Mouse (Mus musculus): Measurements from ENCODE around the gene Sergef. TPM values are rescaled to one million over a fixed set of nuclear protein-coding genes. Genes with fewer than 3 reads are reported as not detected.
A peak's percentile ranks its signal among the peaks of the same experiment; 100 is the strongest.
"Not testable (repeated sequence)": the region's sequence is repeated elsewhere in the genome, so short reads cannot be mapped to it uniquely, and the experiment has no call there.

Gene Sergef
- 10 to 100 TPM; 21.9 to 22.1 TPM for total RNA-seq (2021)
- long read RNA-seq, experiment 1, transcript Sergef-201 (11 exons, 1,465 nt) = major isoform, 45 of 57 reads
- long read RNA-seq, experiment 1, partial matches to known transcripts = 2 of 57 reads
- long read RNA-seq, experiment 1, other reads (novel, unspliced or antisense) = 10 of 57 reads
- long read RNA-seq, experiment 2, transcript Sergef-201 (11 exons, 1,465 nt) = major isoform, 9 of 18 reads
- long read RNA-seq, experiment 2, partial matches to known transcripts = 2 of 18 reads
- long read RNA-seq, experiment 2, other reads (novel, unspliced or antisense) = 7 of 18 reads

DNA sequence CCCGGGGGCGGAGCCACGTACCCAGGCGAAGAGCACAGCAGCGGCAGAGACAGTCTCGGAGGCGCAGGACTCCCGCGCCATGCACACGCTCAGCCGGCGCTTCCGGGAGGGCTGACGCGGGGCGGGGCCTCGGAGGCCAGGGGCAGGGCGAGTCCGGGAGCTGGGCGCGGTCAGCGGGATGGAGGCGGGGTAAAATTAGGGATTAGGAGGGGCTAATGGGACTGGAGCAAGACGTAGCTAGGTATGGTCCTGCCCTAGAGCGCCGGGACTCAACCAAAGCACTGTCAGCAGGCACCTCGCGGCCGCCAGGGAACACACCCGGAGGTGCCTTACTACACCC is at the start of gene Sergef:
Gene Sergef (minus strand): TSS at position 116 of the 340 bp plus-strand sequence.
- peak; percentile 96 to 97 for DNase-seq

DNA sequence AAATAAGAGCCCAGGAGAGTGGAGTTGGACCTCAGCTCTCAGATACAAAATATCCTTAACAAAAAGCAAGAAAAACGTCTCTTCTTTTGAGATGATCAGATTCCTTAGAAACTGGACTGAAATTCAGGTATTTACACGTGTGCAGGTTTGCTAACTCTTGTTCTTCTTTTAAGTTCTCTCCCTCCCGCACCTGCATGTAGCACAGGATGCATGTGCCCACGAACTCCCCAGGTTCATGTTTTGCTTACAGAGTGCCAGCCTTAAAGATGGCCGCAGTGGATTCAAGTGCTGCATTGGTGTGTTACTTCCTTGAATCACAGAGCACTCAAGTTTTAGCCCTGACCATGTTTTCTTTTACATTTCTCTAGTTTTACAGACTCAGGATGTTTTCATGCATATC is 47.2 kb upstream of the Sergef start:
- no peak for DNase-seq

DNA sequence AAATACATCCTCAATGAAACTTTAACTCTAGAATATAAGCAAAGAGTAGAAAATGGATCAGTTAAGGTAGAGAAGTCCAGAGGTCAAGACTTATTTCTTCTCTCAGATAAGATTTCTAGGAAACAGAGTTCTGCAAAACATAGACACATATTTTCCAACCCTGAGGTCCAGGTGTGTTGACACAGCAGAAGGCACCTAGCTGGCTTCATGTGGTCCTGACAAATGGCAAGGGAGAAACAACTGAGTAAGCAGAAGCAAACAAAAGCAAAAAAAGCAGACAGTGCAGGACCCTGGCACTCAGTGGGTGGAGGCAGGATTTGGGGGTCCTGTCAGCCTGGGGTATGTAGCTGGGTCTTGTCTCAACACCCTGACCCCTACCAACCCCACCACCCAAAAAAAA is 41.1 kb upstream of the Sergef start:
- no peak for DNase-seq

DNA sequence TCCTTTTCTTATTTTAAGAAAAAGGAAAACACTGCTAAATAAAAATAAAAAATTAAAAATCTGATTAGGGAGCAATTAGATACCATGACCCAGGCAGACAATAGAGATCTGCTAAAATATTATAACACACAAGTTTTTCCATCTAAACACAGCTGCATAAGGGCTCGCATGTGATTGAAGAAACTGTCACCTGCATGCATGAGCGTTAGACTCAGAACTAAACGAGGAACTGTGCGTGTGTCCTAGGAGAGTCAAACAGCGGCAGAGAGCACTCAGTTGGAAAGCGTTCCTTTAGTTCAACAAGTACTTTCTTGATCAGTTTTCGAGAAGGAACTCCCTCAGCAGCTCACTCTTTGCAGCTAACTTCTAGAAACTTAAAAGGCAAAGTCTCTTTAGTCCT is 39.4 kb upstream of the Sergef start:
- not testable (repeated sequence) for DNase-seq

DNA sequence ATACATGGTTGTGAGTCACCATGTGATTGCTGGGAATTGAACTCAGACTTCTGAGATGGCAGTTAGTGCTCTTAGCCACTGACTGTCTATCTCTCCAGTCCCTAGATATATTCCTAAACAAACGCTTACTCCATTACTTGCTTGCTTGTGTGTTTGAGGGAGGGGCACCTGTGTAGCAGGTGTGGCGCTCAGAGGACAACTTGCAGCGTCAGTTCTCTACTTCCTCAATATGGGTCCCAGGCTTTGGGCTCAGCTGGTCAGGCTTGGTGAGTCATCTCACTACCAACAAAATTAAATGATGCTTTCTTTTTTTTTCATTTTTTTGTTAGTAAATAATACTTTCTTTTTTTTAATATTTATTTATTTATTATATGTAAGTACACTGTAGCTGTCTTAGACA is 38.8 kb upstream of the Sergef start:
- DNase-seq = no peak

DNA sequence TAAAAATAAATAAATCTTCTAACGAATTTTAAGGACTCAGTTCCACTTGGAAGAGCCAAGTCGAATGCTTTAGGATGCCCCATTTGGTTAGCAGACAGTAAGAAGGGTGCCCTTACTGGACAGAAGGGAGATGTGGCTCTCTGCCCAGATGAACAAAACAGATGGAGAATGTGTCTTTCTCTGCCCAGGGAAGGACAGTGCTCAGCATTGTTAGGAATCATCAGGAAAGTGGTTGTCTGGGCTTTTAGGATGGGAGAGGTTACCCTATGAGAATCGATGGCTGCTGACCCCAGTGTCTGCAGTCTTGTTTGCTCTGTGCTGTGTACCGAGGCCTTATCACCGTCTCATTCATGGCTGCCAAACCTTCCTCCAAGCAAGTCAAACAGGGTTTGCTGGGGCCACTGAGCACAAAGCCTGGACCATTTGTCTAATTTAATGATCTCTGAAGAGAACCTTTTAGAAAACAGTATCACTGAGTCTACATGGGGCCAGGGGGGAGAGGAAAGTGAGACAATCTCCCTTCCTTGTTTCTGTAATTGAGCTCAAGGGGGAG is 37.3 kb upstream of the Sergef start:
- no peak for DNase-seq

DNA sequence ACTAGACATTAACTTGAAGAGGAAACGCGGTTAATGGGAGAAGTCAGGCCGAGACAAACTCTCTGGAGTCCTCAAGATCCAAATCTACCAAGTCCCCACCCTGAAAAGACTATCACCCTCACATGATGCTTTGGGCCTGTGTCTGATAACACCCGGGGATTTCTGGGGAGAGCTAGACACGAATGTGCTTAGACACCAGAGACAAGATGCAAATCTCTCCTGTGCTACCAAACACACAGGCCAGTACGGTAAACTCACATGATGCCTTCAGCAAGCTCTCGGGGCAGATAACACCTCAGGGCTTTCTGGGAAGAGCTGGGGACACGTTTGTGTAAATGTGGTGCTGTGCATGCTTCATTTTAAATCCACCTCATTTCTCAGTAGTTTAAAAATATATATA is 36.3 kb upstream of the Sergef start:
- DNase-seq = no peak

DNA sequence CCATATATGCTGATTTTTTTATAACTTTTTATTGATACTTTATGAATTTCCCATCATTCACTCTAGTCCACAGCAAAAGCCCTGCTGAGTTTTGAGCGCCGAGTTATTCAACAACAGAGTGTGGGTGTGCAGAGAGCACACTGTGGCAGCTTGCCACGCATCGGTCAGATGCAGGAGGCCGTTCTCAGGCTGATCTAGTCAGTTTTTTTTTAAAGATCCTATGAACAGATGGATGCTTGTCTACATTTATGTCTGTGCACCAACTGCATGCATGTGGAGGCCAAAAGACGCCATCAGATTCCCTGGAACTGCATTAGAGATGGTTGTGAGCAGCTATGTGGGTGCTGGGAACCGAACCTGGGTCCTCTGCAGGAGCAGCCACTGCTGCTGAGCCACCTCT is 35.5 kb upstream of the Sergef start:
- no peak for DNase-seq

DNA sequence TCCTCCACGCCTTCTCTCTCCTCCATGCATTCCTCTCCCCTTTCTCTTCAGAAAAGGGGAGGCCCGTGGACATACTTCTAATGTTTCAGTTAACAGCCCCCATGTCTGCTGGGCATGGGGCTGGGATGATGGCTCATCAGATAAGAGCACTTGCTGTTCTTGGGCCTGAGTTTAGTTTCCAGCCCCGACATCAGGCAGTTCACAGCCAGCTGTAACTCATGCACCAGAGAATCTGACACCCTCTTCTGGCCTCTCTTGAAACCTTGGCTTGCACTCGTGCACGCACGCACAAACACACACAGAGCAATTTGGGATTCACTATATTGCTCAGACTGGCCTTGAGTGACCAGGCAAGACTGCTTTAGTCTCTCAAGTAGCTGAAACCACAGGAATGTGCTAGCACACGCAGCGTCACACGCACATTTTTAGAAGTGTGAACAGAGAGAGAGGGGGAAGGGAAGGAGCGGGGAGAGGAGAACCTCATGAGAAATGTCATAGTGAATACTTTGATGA is 32.6 kb upstream of the Sergef start, which contains the start of gene Tph1:
Gene Tph1 (minus strand): TSS at position 378 of the 513 bp plus-strand sequence.
- DNase-seq = no peak

DNA sequence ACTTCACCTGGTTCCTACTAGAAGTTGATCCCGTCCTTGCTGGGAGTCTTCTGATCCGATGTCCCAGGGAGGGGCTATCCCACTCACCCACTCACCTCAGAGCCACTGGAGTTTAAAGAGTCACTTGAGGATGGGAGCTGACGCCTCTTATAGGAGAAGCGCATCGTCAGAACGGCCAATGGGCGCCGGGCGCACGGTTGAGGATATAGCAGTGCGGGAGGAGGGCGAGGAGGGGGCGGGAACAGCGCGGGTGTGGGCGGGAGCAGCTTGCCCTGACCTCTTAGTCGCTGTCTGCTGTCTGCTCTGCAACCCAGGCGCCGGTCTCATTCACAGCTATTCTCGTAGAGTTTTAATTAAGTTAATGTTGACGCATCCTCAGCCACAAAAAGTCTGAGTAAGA is 27.6 kb upstream of the Sergef start:
- DNase-seq = peak; percentile 10 to 15

DNA sequence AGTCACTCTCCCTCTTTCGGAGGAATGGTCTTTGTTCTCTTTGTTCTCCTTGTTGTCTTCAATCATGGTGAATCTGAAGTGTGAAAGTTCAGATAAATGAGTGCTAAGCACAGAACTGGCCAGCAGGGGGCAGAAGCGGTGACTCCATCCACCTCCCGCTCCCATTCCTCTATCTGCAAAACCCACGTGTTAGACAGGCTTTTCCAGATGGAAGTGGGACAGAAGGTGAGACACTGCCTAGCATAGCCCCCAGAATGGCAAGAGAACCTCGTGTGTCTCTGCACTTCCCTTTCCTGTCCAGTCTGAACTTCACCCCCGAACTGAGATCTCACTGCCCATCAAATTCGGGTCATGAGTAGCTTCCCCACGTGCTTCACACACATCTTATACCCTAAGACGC is 25.6 kb upstream of the Sergef start:
- DNase-seq = peak; percentile 9 to 53

DNA sequence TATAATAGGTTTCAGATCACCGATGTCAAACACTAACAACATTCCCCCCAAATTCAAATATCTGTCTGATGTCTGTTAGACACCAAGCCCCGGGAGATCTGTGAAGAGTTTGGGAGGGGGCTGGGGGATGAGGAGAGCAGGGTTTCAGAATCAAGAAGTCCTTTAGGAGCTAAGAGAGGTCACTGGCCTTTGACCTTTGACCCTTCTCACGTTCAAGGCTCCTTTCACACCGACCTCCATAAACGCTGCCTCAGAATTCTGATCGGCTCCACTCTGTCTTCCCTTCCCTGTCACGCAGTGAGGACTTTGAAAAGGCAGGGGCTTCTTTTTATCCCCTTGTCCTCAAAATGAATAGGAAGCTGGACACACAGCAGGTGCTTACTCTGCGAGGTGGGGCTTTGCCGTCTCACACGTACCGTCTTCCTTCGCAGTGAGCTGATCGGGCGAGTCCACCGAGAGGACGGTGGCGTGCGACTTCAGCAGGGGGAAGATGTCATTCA is 22.0 kb upstream of the Sergef start:
- no peak for DNase-seq

DNA sequence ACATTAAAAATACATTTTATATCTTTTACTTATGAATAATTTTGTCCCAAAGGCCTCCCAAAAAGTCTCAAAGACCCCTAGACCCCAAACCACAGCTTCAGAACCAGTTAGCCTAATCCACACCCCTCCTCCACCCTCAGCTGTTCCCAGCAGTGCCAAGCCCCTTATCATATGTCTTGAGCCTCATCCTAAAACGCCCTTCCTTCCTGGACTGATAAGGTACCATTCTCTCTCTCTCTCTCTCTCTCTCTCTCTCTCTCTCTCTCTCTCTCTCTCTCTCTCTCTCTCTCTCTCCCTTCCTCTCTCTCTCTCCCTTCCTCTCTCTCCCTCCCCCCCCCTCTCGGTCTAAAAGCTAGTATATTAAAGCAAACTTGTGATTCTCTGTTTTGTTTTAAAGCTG is 12.7 kb upstream of the Sergef start:
- DNase-seq = no peak

DNA sequence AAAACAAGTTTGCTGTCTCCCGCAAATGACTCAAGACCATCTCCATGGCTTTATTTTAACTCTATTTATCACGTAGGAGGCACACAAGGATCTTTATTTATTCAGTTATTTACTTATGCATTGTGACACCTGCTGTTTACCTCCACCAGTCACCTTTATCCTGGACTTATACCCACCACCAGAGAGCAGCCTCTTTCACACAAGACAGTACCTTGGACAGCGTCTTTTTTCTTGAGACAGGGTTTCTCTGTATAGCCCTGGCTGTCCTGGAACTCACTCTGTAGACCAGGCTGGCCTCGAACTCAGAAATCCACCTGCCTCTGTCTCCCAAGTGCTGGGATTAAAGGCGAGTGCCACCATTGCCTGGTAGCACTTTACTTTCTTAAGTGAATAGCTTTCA is 10.6 kb upstream of the Sergef start:
- DNase-seq = not testable (repeated sequence)

DNA sequence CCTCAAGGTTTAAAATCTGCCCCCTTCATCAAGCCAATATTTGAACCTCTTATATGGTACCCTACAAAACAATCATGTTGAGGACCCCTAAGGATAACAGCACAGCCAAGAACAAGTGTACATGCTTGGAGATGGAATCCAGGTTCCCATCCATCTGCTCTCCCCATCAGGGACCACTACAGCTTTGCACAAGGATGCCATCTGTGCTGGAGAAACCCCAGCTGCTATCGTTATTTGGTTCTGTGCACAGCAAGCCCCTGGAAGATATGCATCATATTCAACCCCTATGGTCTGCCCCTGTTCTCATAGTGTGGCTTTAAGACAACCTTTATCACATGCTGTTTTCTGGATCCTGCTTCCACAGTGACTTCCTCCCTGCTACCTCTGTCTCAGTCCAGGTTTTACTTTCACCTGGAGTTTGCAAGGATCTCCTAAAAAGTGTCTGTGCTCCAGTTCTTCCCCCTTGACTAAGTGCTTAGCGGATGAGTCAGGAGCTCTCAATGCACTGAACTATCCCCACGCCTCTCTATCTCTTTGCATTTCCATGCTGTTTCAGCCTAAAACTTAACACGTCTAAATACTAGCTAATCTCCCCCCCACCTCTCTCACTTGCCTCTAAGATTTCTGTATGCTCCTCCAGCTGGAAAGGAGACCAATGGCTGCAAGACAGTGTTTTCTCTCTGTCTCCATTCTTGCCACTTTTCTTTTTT is 9.0 kb upstream of the Sergef start:
- DNase-seq = no peak

DNA sequence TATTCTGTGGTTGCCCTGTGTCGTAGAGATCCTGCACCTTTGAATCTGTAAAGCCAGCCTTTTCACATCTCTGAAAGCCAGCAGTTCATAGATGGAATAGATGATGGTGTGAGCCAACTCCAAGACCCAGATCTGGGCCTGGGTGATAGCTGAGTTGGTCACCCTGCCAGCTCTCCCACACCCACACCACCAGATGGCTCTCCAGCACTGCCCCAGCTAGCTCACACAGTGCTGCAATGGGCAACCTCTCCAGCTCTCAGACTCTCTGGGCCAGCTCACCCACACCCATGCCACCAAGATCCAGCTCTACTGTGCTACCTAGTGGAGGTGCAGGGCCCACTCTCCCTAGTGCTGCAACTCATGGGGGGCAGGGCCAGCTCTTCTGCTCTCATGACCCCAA is 3.6 kb upstream of the Sergef start:
- DNase-seq = peak; percentile 18 to 21

DNA sequence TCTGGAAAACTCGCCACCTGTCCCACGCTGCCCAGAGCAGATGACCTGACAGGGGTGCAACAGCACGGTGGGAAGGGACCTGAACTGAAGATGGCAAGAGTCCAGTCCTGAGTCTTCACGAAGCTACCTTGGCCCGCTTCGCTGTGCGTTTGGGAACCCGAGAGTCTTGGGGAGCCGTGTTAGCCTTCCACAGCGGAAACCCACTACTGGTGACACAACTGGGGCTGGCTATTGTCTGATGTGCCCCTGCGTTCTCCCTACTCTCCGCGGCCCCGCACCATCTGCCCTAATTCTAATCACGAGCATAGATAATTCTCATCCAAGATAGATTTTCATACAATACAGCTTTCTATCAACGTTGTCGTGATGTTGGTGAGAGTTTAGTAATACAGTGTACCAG is 455 bp upstream of the Sergef start:
- no peak for DNase-seq

DNA sequence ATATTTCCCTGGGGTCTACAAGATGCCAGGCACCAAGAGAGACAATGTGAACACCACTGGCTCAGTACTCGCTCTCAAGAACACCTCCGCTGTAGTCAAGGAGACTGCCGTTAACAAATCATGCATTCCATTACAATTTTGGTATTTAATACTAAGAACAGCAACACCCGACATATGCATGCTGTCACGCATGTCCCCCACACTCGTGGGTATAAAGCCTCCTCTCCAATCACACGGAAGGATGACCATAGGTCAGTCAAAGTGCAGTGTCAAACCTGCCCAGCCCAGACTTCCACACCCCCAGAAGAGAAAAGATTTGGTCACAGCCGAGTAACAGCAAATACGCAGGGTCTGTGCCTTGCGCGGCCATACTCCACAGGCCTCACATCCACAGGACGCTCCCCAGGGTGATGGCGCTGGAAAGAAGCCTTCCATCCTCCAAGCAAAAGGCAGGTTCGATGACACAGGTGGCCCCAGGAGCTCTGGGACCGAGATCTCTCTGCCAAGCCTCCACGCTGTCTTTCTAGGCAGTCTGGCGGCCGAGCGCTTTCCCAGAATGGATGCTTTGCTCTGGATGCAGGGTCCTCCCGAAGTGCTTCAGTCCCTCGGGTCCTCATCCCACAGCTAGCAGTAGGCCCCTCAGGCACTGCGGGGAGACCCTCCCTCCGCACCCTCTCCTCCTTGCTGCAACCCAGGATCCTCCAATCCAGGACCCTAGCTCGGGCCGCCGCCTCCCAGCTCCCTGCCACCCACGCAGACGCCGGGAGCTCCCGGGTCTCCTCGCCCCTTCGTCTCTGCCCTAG is 517 bp downstream of the Sergef start:
- DNase-seq = no peak

DNA sequence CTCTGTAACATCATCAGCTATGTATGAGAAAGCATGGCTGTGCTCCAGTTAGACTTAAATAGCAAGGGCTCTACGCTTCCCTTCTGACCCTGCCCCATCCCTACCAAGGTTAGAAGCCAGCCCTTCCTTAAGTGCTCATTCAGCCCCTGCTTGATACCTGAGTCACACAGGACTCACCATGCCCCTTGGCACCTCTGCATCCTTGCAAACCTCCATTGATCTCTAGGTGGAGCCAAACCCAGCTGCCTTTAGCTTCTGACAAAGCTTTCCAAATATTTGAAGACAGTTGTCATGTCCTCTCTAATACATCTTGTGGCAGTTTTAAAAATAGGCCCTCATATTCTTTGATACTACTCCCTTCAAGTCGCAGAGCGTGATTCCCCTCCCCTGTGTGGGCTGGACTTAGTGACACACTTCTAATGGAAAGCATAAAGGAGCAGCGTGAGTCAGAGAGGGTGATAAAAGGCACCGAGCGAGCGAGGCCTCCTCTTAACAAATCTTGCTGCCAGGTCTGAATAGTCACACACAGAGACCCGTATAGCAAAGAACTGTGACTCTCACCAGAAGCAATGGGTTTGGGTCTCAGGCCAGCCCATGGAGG is 11.1 kb downstream of the Sergef start:
- peak; percentile 73 to 80 for DNase-seq

DNA sequence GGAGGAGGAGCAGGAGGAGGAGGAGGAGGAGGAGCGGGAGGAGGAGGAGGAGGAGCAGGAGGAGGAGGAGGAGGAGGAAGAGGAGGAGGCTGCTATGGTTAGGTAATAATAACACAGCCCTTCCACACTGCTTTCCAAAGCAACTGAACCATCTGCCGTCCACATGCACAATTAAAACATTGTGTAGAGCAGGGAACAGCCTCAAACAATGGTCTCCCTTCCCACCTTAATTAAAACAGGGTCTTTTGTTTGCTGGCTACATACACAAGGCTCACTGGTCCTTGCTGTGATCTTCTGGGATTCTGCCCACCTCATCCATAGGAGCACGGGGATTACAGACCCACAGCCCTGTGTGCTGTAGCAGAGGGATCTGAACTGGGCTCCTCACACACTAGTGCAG is 15.6 kb downstream of the Sergef start:
- DNase-seq = no peak

DNA sequence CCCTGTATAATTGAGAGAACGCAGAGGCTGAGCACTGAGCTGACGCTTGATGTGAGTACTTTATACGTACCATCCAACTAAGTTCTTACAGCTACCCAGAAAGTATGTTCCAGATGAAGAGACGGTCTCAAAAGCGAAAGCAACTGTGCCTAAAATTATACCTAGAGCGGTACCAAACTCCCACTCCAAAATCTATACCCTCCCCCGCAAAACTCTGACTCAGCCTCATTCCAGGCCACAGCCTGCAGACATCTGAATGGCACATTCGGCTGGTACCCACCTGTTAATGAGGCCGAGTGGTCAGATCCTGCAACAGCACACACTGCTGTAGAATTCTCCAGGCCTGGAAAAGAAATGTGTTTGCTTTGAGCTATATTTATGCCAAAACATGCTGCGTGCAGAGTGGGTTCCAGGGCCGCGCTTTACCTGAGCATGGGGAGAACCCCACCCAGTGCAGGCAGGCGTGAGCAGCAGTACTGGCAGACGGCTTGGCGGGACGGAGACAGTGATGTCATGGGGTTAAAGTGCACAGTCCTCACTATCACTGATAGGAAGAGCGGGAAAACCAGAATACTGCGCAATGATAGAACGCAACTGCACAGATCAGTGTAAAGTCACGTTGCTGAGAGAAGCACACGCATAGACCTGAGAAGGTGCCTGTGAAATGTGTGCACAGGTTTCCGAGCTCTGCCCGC is 21.0 kb downstream of the Sergef start:
- no peak for DNase-seq
